Mouse (Mus musculus): ENCODE results near the gene Bcar3. TPM values are rescaled to one million over a fixed set of nuclear protein-coding genes. Genes with fewer than 3 reads are reported as not detected.
A peak's percentile ranks its signal among the peaks of the same experiment; 100 is the strongest.

The Bcar3 gene
- polyA plus RNA-seq, 1 experiment: 17.2 TPM

DNA sequence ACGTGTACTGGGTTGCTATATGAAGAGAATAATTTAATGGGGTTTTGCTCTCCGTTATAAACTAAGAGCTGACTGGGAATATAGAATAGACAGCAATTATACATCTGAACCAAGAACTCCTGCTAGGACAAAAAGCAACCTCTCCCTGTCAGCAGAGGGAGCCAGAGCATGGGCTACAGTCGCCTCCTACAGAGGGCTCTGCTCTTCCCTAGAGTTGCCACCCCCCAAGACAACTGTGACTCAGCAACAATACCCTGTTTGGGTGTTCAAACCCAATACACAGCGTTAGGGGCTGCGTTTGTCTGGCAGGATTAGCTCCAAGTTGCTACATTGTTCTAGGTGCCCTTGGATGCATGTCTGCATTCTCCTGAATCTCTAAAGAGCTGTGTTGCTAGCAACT is 1.6 kb downstream of the Bcar3 start:
- peak; percentile 31 to 42 for DNase-seq
- Histone ChIP-seq H3K4me3 (replicated peaks; ENCODE audit: insufficient read depth, low read depth, low read length) (no peak overlapping the region), H3K27me3 (ENCODE audit: control insufficient read depth, insufficient read depth, low read length) (no peaks in the 10 kb centered on the region), H3K27ac (ENCODE audit: insufficient read depth, low read length) (no peak overlapping the region), H3K4me1 (ENCODE audit: control insufficient read depth, insufficient read depth, low read length) (peaks cover 4% of the 10 kb centered on the region)
- TF ChIP-seq POLR2A (IDR thresholded peaks at IDR 0.05; ENCODE audit: borderline replicate concordance, insufficient read depth, low read length): no peak
- TF ChIP-seq CTCF (IDR thresholded peaks at IDR 0.05; ENCODE audit: borderline replicate concordance, insufficient read depth, low read depth, low read length): peak; percentile 62; the same call in 1 of the 2 replicates
- 27% methylated on average over 5 of the region's 5 CpGs for WGBS

- no peak for TF ChIP-seq POLR2A (IDR thresholded peaks at IDR 0.05; ENCODE audit: borderline replicate concordance, insufficient read depth, low read length)
- no peak for TF ChIP-seq CTCF (IDR thresholded peaks at IDR 0.05; ENCODE audit: borderline replicate concordance, insufficient read depth, low read depth, low read length)
- Histone ChIP-seq H3K27me3 (ENCODE audit: control insufficient read depth, insufficient read depth, low read length) (no peaks in the 10 kb centered on the region), H3K4me1 (ENCODE audit: control insufficient read depth, insufficient read depth, low read length) (peaks cover 7% of the 10 kb centered on the region), H3K4me3 (replicated peaks; ENCODE audit: insufficient read depth, low read depth, low read length) (no peak overlapping the region), H3K27ac (ENCODE audit: insufficient read depth, low read length) (no peak overlapping the region)
- DNase-seq: peak in 1 of 2 experiments; percentile 39
- 19% methylated on average over 5 of the region's 5 CpGs for WGBS
These were observed 3.0 kb downstream of the Bcar3 start for GRCm38 (mm10) chr3:122296979-122297378.

- peak; percentile 36 to 46 for DNase-seq
- H3K4me1 ChIP-seq (ENCODE audit: control insufficient read depth, insufficient read depth, low read length): peaks cover 7% of the 10 kb centered on the region
- no peak overlapping the region for H3K27ac ChIP-seq (ENCODE audit: insufficient read depth, low read length)
- no peaks in the 10 kb centered on the region for H3K27me3 ChIP-seq (ENCODE audit: control insufficient read depth, insufficient read depth, low read length)
- TF ChIP-seq CTCF (IDR thresholded peaks at IDR 0.05; ENCODE audit: borderline replicate concordance, insufficient read depth, low read depth, low read length) (no peak), POLR2A (IDR thresholded peaks at IDR 0.05; ENCODE audit: borderline replicate concordance, insufficient read depth, low read length) (no peak)
- H3K4me3 ChIP-seq (replicated peaks; ENCODE audit: insufficient read depth, low read depth, low read length): no peak overlapping the region
- WGBS: 44% methylated on average over 9 of the region's 9 CpGs
These were observed 7.3 kb downstream of the Bcar3 start for GRCm38 (mm10) chr3:122300983-122301919.

- TF ChIP-seq POLR2A (IDR thresholded peaks at IDR 0.05; ENCODE audit: borderline replicate concordance, insufficient read depth, low read length) (no peak), CTCF (IDR thresholded peaks at IDR 0.05; ENCODE audit: borderline replicate concordance, insufficient read depth, low read depth, low read length) (no peak)
These were observed 10.6 kb downstream of the Bcar3 start for GRCm38 (mm10) chr3:122304560-122304959.

GRCm38 (mm10) chr3:122307894-122308671 is 14.1 kb downstream of the Bcar3 start:
- TF ChIP-seq CTCF (IDR thresholded peaks at IDR 0.05; ENCODE audit: borderline replicate concordance, insufficient read depth, low read depth, low read length) (no peak), POLR2A (IDR thresholded peaks at IDR 0.05; ENCODE audit: borderline replicate concordance, insufficient read depth, low read length) (no peak)
- no peak overlapping the region for H3K27ac ChIP-seq (ENCODE audit: insufficient read depth, low read length)
- H3K4me3 ChIP-seq (replicated peaks; ENCODE audit: insufficient read depth, low read depth, low read length): no peak overlapping the region
- WGBS: 53% methylated on average over 4 of the region's 4 CpGs
- H3K4me1 ChIP-seq (ENCODE audit: control insufficient read depth, insufficient read depth, low read length): no peaks in the 10 kb centered on the region; the same call in 1 of the 2 replicates
- no peaks in the 10 kb centered on the region for H3K27me3 ChIP-seq (ENCODE audit: control insufficient read depth, insufficient read depth, low read length)
- no peak for DNase-seq

More at GRCm38 (mm10) chr3:122304560-122304959, 10.6 kb downstream of the Bcar3 start:
- WGBS: 83% methylated on average over 4 of the region's 4 CpGs
- H3K27ac ChIP-seq (ENCODE audit: insufficient read depth, low read length): no peak overlapping the region
- H3K4me3 ChIP-seq (replicated peaks; ENCODE audit: insufficient read depth, low read depth, low read length): no peak overlapping the region
- no peaks in the 10 kb centered on the region for H3K27me3 ChIP-seq (ENCODE audit: control insufficient read depth, insufficient read depth, low read length)
- no peak for DNase-seq
- peaks cover 4% of the 10 kb centered on the region; the same call in 1 of the 2 replicates for H3K4me1 ChIP-seq (ENCODE audit: control insufficient read depth, insufficient read depth, low read length)

- Histone ChIP-seq H3K27ac (ENCODE audit: insufficient read depth, low read length) (no peak overlapping the region), H3K4me3 (replicated peaks; ENCODE audit: insufficient read depth, low read depth, low read length) (no peak overlapping the region), H3K27me3 (ENCODE audit: control insufficient read depth, insufficient read depth, low read length) (no peaks in the 10 kb centered on the region), H3K4me1 (ENCODE audit: control insufficient read depth, insufficient read depth, low read length) (no peaks in the 10 kb centered on the region; the same call in 1 of the 2 replicates)
- 47% methylated on average over 6 of the region's 6 CpGs for WGBS
- TF ChIP-seq CTCF (IDR thresholded peaks at IDR 0.05; ENCODE audit: borderline replicate concordance, insufficient read depth, low read depth, low read length) (no peak), POLR2A (IDR thresholded peaks at IDR 0.05; ENCODE audit: borderline replicate concordance, insufficient read depth, low read length) (no peak)
- DNase-seq: no peak
These were observed 15.0 kb downstream of the Bcar3 start for GRCm38 (mm10) chr3:122308981-122309380.

GRCm38 (mm10) chr3:122312078-122312477 is 18.1 kb downstream of the Bcar3 start:
- Histone ChIP-seq H3K27me3 (ENCODE audit: control insufficient read depth, insufficient read depth, low read length) (0 out of 2 replicates have a peak, but pooled peaks cover 1% of the 10 kb centered on the region), H3K4me1 (ENCODE audit: control insufficient read depth, insufficient read depth, low read length) (no peaks in the 10 kb centered on the region; the same call in 1 of the 2 replicates), H3K4me3 (replicated peaks; ENCODE audit: insufficient read depth, low read depth, low read length) (no peak overlapping the region), H3K27ac (ENCODE audit: insufficient read depth, low read length) (no peak overlapping the region)
- TF ChIP-seq CTCF (IDR thresholded peaks at IDR 0.05; ENCODE audit: borderline replicate concordance, insufficient read depth, low read depth, low read length) (peak; percentile 96), POLR2A (IDR thresholded peaks at IDR 0.05; ENCODE audit: borderline replicate concordance, insufficient read depth, low read length) (no peak)
- peak; percentile 74 to 88 for DNase-seq
- 28% methylated on average over 2 of the region's 2 CpGs for WGBS

All from cerebellum, adult 2 months (tissue).